Mouse (Mus musculus) thymus, adult 2 months (tissue): ENCODE results near the gene Tbx21. TPM values are rescaled to one million over a fixed set of nuclear protein-coding genes. Genes with fewer than 3 reads are reported as not detected.

Experiments used
- DNase-seq: peaks from one replicate; pipeline ENCODE4 v3.0.0; 2021
- H3K27ac ChIP-seq: fragments of 200-500 bp; 2 replicates; pipeline ENCODE4 v1.5.1; 2012; ENCODE audit warnings: low read length, control low read depth; ENCODE audit not compliant: control insufficient read depth, insufficient read depth
- H3K27me3 ChIP-seq: fragments of 200-500 bp; 2 replicates; pipeline ENCODE4 v1.6.1; 2012; ENCODE audit warnings: mild to moderate bottlenecking, low read length, moderate library complexity, mixed read lengths; ENCODE audit not compliant: control insufficient read depth, insufficient read depth
- H3K36me3 ChIP-seq: fragments of 200-500 bp; 2 replicates; pipeline ENCODE4 v1.6.1; 2012; ENCODE audit warnings: mild to moderate bottlenecking, low read length, moderate library complexity; ENCODE audit not compliant: control insufficient read depth, insufficient read depth
- H3K4me1 ChIP-seq: fragments of 200-500 bp; replicated peaks from 2 replicates; pipeline ENCODE4 v1.6.1; 2012; ENCODE audit warnings: low read length; ENCODE audit not compliant: control insufficient read depth, insufficient read depth
- H3K4me3 ChIP-seq: fragments of 200-500 bp; 2 replicates; pipeline ENCODE4 v1.5.1; 2012; ENCODE audit warnings: mild to moderate bottlenecking, low read length, control low read depth, moderate library complexity; ENCODE audit not compliant: control insufficient read depth, insufficient read depth
- CTCF ChIP-seq: fragments of 200-500 bp; IDR thresholded peaks from 2 replicates; pipeline ENCODE4 v1.5.1; 2012; ENCODE audit warnings: mild to moderate bottlenecking, control low read depth, low read length, moderate library complexity, borderline replicate concordance; ENCODE audit not compliant: control insufficient read depth, poor library complexity, insufficient read depth; ENCODE audit errors: extremely low read depth
- POLR2A ChIP-seq: fragments of 200-500 bp; IDR thresholded peaks from 2 replicates; pipeline ENCODE4 v1.6.1; 2012; ENCODE audit warnings: mild to moderate bottlenecking, low read length, control low read depth, moderate library complexity; ENCODE audit not compliant: control insufficient read depth, poor library complexity, insufficient read depth; ENCODE audit errors: extremely low read depth
- WGBS: fragments of 180-500 bp; shearing (Covaris S2); methylation state at CpG from one replicate; pipeline ENCODE4 v1.1.7; 2018; 5-methylcytosine and 5-hydroxymethylcytosine counted together
- polyA plus RNA-seq: library from polyadenylated mRNA; depleted of rRNA; stranded (reverse); fragments of >200 nt; gene quantifications from 2 replicates; pipeline ENCODE4 v1.2.3, GENCODE M21; 2012

Gene Tbx21
- polyA plus RNA-seq, 1 experiment: 4.0 TPM

- TF ChIP-seq POLR2A (no peak), CTCF (no peak)
- Histone ChIP-seq H3K4me3 (peak overlapping the region; percentile 56), H3K27me3 (no peaks in the 10 kb centered on the region; the same call in 1 of the 2 replicates), H3K27ac (no peak overlapping the region), H3K4me1 (peaks cover 19% of the 10 kb centered on the region), H3K36me3 (no peaks in the 10 kb centered on the region)
- 4% methylated on average over 11 of the region's 11 CpGs for WGBS
- peak; percentile 23 for DNase-seq
Observed at GRCm38 (mm10) chr11:97115797-97116196, 666 bp upstream of the Tbx21 start.

GRCm38 (mm10) chr11:97112519-97113125, 2.5 kb downstream of the Tbx21 start:
- Histone ChIP-seq H3K27ac (no peak overlapping the region), H3K27me3 (no peaks in the 10 kb centered on the region; the same call in 1 of the 2 replicates), H3K36me3 (no peaks in the 10 kb centered on the region), H3K4me1 (peaks cover 19% of the 10 kb centered on the region), H3K4me3 (no peak overlapping the region)
- WGBS: 96% methylated on average over 9 of the region's 9 CpGs
- no peak for DNase-seq
- no peak for TF ChIP-seq POLR2A
- TF ChIP-seq CTCF: no peak

- WGBS: 95% methylated on average over 16 of the region's 16 CpGs
- no peak for TF ChIP-seq CTCF
- no peak overlapping the region for H3K4me3 ChIP-seq
Observed at GRCm38 (mm10) chr11:97108976-97109375, 6.2 kb downstream of the Tbx21 start.

GRCm38 (mm10) chr11:97104091-97104483, 11.0 kb downstream of the Tbx21 start:
- TF ChIP-seq POLR2A (no peak), CTCF (no peak)
- 96% methylated on average over 9 of the region's 9 CpGs for WGBS

More at GRCm38 (mm10) chr11:97108976-97109375, 6.2 kb downstream of the Tbx21 start:
- no peak overlapping the region for H3K27ac ChIP-seq
- no peaks in the 10 kb centered on the region; the same call in 1 of the 2 replicates for H3K27me3 ChIP-seq
- H3K4me1 ChIP-seq: peaks cover 5% of the 10 kb centered on the region; the same call in 1 of the 2 replicates
- DNase-seq: no peak
- H3K36me3 ChIP-seq: no peaks in the 10 kb centered on the region

GRCm38 (mm10) chr11:97103163-97104090, 11.7 kb downstream of the Tbx21 start:
- H3K27ac ChIP-seq: no peak overlapping the region
- no peak overlapping the region for H3K4me3 ChIP-seq
- 21% methylated on average over 10 of the region's 10 CpGs for WGBS
- H3K27me3 ChIP-seq: no peaks in the 10 kb centered on the region
- no peaks in the 10 kb centered on the region for H3K36me3 ChIP-seq
- H3K4me1 ChIP-seq: peaks cover 4% of the 10 kb centered on the region; the same call in 1 of the 2 replicates
- no peak for DNase-seq
- TF ChIP-seq CTCF (no peak), POLR2A (no peak)

More at GRCm38 (mm10) chr11:97104091-97104483, 11.0 kb downstream of the Tbx21 start:
- Histone ChIP-seq H3K4me1 (peaks cover 4% of the 10 kb centered on the region; the same call in 1 of the 2 replicates), H3K4me3 (no peak overlapping the region), H3K36me3 (no peaks in the 10 kb centered on the region), H3K27ac (no peak overlapping the region), H3K27me3 (no peaks in the 10 kb centered on the region)
- no peak for DNase-seq

- Histone ChIP-seq H3K36me3 (no peaks in the 10 kb centered on the region), H3K4me3 (no peak overlapping the region), H3K27ac (no peak overlapping the region), H3K4me1 (peaks cover 4% of the 10 kb centered on the region; the same call in 1 of the 2 replicates), H3K27me3 (no peaks in the 10 kb centered on the region; the same call in 1 of the 2 replicates)
- WGBS: 11% methylated on average over 9 of the region's 9 CpGs
- DNase-seq: peak; percentile 80
- TF ChIP-seq POLR2A (no peak), CTCF (peak; percentile 89; the same call in 1 of the 2 replicates)
Observed at GRCm38 (mm10) chr11:97101722-97102121, 13.4 kb downstream of the Tbx21 start.
